Mouse (Mus musculus): ENCODE results near the gene Usp49.

GRCm38 (mm10) chr17:47704692-47705091, 74.2 kb downstream of the Usp49 start:
- TF ChIP-seq CTCF (IDR thresholded peaks at IDR 0.05; ENCODE audit: insufficient read depth, low read length) (no peak), POLR2A (IDR thresholded peaks at IDR 0.05; ENCODE audit: borderline replicate concordance, extremely low read depth, low read depth, low read length) (no peak)
